Mouse (Mus musculus) ES-E14 (cell line): ENCODE measurements around the gene Mymx.

Experiments
- CHD2 ChIP-seq: IDR thresholded peaks from 2 replicates; pipeline ENCODE4 v1.6.1; 2014; ENCODE audit warnings: mild to moderate bottlenecking, low read depth, low read length, inconsistent platforms
- MAFK ChIP-seq: IDR thresholded peaks from 2 replicates; pipeline ENCODE4 v1.6.1; 2014; ENCODE audit warnings: mild to moderate bottlenecking, low read depth, low read length, inconsistent platforms; ENCODE audit not compliant: insufficient read depth
- ZC3H11A ChIP-seq: IDR thresholded peaks from 2 replicates; pipeline ENCODE4 v1.6.1; 2012; ENCODE audit warnings: low read depth, mild to moderate bottlenecking, inconsistent platforms, low read length, borderline replicate concordance
- ZNF384 ChIP-seq: IDR thresholded peaks from 2 replicates; pipeline ENCODE4 v1.6.1; 2012; ENCODE audit warnings: low read depth, low read length, inconsistent platforms

DNA sequence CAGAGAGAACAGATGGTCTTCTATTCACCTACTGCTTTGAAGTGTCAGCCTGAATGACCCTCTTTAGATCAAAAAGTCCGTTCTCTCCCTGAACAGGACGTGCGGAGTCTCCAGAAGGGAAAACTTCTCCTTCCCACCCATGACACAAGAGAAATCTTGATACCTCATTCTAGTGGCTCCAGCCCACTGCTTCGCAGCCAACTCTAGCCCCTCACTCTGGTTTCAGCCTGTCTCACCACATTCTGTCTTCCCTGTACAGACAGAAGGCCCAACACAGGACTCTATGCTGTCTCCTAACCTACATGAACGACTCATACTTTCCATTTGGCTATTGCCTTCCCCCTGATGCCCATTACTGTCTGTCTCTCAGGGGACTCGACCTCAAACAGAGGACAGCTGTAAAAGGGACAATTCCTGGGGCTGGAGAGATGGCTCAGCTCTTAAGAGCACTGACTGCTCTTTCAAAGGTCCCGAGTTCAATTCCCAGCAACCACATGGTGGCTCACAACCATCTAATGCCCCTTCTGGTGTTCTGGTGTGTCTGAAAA is 50.6 kb downstream of the Mymx start:
- no peak for TF ChIP-seq ZC3H11A
- TF ChIP-seq CHD2, result no peak
- no peak for TF ChIP-seq ZNF384
- no peak for TF ChIP-seq MAFK
